Mouse (Mus musculus): ENCODE measurements around the gene Proca1.

Gene Proca1

DNA sequence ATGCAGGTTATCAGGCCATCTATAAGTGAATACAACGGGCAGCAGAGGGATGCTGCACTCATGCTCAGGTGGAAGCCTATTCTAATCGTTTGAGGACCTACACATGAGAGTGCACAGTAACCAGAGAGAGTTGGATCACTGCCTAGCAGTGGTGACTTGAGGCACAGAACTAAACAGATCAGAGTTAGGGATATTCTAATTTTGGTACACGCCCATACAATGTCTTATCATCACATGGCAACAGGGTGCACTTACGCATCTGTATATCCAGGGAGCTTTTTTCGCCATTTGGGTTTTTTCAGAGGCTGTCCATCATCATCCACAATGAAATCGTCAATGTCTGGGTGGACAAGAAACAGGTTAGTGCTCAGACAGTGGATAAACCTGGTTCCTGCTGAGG is 38.3 kb downstream of the Proca1 start:
- DNase-seq (ENCODE audit: low spot score), result no peak

DNA sequence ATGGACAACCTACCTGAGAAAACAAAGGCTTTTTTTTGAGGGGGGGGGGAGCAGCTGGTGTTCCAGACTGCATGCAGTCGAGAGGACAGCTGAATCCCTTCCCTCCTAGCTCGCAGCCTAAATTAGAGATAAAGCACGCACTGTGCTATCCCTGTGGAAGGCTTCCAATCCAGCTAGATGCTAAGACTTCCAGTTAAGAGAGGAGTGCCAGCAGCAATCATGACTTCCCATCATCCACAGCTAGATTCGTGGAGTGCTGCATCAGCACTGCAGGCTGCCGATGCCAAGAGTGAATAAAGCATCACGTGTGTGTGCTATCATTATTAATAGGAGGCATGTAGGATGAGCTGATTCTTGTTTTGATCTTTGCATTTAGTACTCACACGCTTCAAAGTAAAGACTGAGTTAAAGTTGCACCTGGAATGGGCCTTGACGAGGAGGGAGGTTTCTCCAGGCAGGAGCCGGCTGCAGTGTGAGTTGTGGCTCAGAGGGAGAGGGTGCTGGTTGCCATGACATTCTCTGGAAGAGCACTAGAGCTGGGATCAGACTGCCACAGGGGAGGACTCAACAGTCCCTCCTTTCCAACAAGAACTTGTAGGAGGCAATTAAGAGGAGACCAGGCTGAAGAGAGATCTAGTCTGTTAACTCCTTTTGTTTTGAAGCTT is 47.1 kb downstream of the Proca1 start:
- DNase-seq (ENCODE audit: low spot score), result peak; percentile 74

DNA sequence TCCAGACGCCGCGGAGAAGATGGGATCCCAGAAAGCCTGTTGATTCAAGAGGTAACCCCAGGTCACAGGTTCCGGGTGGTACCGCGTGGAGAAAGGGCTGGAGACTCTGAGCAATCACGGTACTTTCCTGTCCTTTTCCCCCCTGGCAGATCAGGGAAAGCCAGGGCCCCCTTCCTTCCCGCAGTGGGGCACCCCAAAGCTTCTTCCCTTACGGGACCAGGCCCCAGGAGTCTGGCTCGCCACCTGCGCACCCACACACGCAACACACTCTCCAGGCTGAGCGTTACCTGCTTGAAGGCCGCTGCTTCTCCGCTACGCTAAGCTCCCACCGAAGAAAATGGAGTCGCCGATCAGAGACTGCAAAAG is 52.1 kb downstream of the Proca1 start:
- no peak for DNase-seq (ENCODE audit: low spot score)

DNA sequence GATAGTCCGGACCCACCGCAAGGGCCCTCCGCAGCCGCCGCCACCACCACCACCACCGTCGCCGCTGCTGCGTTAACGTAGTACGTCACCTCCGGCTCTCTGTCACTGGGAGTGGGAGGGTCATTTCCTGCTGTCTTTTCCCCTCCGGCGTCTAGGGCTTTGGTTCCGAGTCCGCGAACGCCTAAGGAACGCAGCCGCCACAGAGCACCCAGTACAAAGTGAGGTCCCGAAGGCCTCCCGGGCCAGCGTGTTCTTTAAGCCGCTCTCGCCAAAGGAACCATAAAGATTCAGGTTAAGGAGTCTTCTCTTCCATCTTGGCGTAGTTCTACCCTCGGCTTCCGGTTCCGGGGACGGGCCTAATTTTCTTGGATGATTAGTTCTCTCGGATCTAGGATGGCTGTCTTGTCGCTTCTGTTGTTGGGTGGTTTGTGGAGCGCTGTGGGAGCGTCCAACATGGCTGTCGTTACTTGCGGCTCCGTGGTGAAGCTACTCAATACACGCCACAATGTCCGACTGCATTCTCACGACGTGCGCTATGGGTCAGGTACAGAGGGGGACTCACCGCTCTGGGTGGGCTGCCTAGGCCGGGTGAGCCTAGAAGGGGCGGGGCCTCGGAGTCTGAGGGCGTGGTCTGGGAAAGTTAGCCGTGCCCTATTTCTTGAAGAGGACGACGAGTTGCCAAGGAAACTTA is 52.6 kb downstream of the Proca1 start, which contains the start of the genes Sdf2 and Supt6:
TSS of gene Sdf2 (plus strand) at position 120 of the 691 bp plus-strand sequence.
TSS of gene Supt6 (minus strand) at position 361 of the 691 bp plus-strand sequence.
- DNase-seq (ENCODE audit: low spot score), result peak; percentile 89

DNA sequence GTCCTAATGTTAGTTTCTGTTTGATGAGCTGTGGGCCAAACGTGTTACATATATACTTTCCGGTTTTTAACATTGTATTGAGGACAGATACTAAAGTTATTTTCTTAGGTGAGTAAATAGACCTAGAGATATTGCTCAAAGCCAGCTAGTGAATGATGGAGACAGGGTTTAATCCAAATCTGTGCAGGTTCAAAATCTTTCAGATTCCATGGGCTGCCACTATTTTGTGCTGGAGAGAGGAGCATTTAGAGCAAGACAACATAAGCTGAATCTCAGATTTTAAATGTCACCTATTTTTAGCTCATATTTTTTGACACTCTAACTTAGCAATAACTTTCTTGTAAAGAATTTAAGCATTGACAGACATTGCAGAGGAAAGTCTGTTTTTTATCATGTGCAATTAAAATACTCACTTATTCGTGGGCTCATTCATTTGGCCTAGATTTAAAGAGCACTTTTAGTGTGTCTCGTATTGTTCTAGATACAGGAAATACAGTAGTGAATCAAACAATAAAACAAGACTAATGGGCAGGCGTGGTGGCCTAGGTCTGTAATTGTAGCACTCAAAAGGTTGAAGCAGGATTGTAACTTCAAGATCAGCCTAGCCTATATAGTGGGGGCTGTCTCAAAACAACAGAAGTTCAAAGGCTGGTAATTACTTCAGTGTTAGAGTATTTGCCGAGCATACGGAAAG is 53.3 kb downstream of the Proca1 start:
- no peak for DNase-seq (ENCODE audit: low spot score)

DNA sequence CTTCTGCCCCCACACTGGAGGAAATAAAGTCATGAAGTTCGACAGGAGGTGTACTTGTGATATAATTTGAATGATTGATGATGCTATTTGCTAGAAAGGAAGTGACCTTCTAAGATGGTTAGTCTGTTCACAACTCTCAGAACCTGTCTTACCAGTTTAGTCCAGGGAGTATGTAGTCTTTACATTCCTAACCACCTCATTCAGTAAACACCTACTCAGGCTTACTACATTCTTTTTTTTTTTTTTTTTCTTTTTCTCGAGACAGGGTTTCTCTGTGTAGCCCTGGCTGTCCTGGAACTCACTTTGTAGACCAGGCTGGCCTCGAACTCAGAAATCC is 53.8 kb downstream of the Proca1 start:
- DNase-seq (ENCODE audit: low spot score), result no peak

DNA sequence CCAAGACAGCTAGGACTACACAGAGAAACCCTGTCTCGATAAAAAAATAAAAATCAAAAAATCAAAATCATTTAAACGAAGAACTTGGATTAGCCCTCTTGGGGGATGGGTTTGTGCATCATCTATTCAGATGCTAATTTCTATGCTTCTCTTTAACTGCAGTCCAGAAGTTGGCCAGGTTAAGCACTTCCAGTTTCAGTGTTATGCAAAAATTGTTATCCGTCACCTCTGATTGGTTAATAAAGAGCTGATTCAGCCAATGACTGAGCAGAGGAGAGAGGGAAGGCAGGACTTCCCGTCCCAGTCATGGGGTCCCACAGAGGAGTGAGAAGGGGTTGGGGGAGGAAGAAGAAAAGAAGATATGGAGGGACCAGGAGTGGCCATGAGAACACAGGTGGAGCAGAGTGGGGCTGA is 54.5 kb downstream of the Proca1 start:
- DNase-seq (ENCODE audit: low spot score), result no peak

Data from testis, postnatal 14 days (tissue).